Mouse (Mus musculus) liver (tissue): ENCODE measurements at regions not wholly inside any gene's neighbourhood (a gene's known extent, or its start where the extent isn't known, plus 50 kb on each side); places are given as distances from the start of the nearest gene placed in this dataset.
"Not testable (repeated sequence)": the region's sequence is repeated elsewhere in the genome, so short reads cannot be mapped to it uniquely, and the experiment has no call there.

Experiments used
- DNase-seq: peaks from one replicate; pipeline ENCODE4 v3.0.0-alpha.2; 2020; ENCODE audit warnings: mixed read lengths

GRCm38 (mm10) chr1:51594666-51595065 lies 116.4 kb upstream of the Nabp1 start:
- no peak for DNase-seq

GRCm38 (mm10) chr1:51593621-51594441 lies 115.6 kb upstream of the Nabp1 start:
- DNase-seq: no peak

GRCm38 (mm10) chr1:51591886-51592285 lies 113.7 kb upstream of the Nabp1 start:
- no peak for DNase-seq

DNA sequence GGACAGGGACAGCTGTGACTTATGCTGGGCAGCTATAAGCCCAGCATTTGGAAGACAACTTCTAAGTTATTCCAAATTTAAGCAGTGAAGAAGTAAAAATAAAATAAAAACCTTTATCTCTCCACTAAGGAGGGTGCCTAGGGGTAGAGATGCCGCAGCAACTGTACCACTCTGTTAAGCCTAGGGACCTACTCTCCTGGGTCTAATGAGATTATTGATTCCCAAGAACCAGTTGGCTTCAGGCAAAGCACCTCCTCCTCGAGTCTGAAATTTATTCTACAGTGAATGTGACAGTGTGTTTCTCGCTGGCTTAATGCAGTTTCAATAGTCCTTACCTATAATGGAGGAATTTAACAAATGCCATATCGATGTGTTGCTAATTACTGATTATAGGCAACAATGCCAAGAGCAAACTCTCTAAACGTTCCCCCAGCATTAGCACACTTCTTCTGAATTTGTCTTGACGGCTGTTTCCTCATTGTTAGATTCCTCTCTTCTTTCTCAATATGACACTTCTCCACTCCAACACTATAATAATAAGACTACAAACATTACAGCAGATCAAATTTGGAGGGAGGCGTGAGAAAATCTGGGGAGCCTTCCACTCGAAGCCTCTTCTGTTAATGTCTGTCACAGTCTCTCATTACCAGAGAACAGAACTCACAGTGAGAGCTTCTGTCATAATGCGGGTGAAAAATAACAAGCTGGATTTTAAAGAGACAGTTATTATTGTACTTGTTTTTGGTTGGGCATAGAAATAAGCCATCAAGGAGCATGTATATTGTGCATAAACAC lies 112.6 kb upstream of the Nabp1 start:
- DNase-seq: no peak

- no peak for DNase-seq
These were observed 106.8 kb upstream of the Nabp1 start for GRCm38 (mm10) chr1:51584925-51585424.

- DNase-seq: no peak
These were observed 105.6 kb upstream of the Nabp1 start for GRCm38 (mm10) chr1:51583871-51584270.

DNA sequence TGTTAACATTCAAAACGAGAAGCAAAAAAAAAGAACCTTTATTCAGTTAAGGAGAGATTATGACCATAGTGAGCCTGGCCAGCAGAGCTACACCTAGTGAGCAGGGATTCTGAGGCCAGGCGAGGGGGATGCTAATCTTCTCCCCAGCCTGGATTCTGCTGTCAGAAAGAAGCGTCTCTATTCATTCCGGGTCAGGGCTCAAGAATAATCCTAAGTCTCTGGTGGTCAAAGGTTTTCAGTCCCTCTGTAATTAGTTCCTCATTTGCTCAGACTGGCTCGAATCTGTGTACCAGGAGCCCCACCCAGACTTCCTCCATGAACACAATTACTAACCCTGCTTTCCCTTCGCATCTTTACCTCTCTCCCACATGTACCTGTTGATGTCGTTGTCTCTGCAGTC lies 101.8 kb upstream of the Nabp1 start:
- DNase-seq: no peak

GRCm38 (mm10) chr1:51577701-51578100 lies 99.5 kb upstream of the Nabp1 start:
- no peak for DNase-seq

DNA sequence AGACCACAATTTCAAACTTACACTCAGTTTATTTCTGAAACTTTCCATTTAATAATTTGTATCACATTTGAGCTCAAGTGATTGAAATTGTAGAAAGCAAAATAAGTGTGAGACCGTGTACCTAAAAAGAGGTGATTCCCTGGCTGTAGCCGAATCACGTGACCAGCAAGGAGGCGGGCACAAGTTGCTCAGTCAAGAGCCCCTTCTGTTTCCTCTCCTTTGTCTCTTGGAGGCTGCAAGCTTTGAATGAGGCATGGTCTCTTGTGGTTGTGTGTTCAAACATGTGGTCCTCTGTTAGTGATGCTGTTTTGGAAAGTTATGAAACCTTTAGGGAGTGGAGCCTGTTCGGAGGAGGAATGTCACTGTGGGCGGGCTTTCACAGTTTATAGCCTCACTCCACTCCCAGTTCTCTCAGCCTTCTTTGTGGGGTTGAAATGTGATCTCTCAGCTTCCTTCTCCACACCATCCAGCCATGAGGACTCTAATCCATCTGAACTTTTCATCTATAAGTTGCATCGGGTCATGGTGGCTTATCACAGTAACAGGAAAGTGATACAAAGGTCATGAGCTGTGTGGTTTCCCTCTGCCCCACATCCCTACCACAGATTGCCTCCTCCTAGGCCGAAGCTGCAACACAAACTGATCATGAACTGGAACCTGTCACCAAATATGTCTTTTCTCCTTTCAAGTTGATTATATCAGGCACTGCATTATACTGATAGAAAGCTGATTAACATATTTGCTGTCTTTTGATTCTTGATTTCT lies 94.3 kb upstream of the Nabp1 start:
- DNase-seq: no peak

DNA sequence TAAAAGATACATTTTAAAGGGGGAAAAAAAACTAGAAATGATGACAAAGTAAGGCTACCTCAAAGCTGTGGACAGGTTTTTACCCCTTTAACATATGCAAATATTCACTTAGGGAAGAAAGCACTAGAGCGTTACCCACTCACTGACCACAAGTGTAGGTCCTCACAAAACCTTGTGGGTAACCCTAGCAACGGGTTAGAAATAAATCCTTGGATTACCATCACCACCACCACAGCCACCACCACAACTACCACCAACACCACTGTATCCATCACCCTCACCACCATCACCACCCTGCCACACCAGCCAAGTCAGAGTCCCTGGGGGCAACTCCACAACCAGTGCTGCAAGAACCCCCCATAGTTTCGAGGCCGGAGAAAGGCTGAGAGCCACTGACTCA lies 91.4 kb upstream of the Nabp1 start:
- DNase-seq: no peak

DNA sequence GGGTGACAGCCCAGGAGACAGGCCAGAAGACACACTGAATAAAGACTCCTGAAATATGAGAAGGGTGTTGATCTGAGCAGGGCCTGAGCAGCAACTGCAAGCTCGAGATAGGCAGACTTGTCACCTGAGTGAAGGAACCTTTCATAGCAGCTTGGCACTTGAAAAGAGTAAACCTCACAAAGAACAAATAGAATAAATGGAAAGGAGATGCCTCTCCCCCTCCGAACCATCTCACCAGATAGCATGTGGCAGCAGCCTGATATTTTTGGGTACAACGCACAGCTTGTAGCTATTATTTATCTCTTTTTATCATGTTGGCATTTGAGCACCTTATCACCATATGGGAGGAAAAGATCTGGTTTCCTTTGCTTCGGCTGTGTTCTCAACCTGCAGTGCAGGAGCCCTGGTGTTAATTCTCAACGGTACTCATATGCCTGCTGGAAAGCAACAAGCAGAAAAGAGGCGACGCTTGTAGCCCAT lies 88.0 kb upstream of the Nabp1 start:
- peak; percentile 9 for DNase-seq

DNA sequence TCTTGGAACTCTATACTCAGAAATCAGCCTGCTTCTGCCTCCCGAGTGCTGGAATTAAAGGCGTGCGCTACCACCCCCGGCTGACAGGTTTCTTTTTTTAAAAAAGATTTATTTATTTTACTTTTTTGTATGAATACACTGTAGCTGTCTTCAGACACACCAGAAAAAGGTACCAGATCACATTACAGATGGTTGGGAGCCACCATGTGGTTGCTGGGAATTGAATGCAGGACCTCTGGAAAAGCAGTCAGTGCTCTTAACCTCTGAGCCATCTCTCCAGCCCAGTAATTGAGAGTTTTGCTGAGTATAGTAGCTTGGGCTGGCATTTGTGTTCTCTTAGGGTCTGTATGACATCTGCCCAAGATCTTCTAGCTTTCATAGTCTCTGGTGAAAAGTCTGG lies 78.4 kb upstream of the Nabp1 start:
- DNase-seq: not testable (repeated sequence)

DNA sequence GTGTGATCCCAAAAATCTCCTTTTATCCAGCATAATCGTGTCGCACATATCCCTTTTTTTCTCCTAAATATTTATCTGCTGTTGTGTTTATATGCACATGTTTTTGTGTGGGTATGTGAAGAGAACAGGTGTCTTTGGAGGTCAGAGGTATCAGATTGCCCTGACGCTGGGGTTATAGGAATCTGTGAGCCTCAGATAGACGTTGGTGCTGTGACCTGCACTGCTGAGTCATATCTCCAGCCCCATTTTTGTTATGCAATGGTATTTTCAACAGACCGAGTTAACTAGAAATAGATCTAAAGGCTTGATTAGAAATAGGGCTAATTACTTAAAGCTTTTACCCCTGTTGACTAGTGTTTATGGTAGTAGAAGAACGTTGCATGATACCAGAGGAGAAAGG lies 75.5 kb upstream of the Nabp1 start:
- no peak for DNase-seq

DNA sequence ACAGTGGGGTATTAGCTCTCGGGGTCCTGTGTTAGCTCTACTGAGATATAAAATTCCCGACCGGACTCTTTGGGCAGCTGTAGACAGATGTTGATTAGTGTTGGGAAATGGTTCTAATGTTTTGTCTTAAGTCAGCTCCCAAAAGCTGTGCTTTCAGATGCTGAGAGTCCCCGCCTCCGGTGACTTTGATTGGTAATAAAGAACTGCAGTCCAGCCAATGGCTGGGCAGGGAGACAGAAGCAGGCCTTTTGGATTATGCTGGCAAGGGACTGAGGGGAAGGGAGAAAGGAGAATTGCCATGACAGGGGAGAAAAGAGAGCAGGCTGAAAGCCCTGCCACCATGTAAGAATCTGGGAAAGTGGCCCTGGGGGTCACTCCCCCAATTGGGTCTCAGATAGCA lies 73.4 kb upstream of the Nabp1 start:
- DNase-seq: no peak

DNA sequence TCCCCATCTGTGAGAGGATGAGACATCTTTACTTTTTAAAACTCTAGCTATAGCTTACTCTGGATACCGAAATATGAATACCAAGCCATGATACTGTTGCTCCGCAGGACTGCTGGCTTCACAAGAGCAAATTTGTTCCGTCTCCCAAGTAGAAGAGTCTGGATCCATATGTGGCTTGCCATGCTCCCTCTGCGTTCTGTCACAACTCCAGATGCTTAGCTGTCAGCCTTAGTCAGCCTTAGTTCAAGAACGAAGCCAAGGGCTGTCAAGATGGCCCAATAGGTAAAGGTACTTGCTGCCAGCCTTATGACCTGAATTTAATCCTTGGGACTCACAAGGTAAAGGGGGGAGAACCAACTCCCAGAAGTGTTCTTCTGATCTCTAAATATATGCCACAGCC lies 64.6 kb upstream of the Nabp1 start:
- DNase-seq: no peak

DNA sequence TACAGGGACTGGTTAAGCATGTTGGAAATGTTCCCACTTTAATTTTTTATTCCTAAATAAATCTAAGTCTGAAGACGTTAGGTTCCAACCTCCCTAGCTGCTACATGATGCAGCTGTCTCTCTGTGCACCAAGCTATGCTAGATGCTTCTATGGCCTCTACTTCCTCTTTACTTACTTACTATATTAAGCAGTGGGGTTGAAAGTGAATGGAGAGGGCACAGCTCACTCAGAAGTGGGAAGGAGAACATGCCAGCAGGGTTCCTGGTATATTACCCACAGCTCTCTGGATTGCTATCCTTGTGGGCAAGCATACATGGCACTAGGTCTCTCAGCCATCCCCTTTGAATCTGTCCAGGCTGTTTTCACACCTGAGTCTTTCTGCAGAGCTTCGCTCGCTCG lies 61.4 kb upstream of the Nabp1 start:
- DNase-seq: no peak

DNA sequence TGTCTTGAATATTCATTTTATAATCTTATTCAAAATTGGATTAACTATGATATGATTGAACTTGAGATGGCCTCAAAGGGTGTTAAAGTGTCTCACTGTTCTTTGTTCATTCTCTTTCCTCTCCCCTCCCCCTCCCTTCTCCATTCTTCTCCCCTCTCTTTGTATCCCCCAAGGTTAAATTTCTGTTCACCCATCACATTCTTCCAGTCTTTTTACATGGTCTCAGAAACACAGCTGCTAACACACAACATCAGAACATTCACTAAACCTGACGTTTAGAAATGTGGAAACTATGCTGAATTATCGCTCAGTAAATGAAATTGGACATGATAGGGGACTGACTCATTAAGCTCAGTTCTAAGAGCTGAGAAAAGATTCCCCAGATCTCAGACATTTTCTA lies 60.6 kb upstream of the Nabp1 start:
- DNase-seq: no peak

GRCm38 (mm10) chr1:51537765-51538360 lies 59.6 kb upstream of the Nabp1 start:
- DNase-seq: no peak

- DNase-seq: no peak
These were observed 57.9 kb upstream of the Nabp1 start for GRCm38 (mm10) chr1:51536076-51536475.

DNA sequence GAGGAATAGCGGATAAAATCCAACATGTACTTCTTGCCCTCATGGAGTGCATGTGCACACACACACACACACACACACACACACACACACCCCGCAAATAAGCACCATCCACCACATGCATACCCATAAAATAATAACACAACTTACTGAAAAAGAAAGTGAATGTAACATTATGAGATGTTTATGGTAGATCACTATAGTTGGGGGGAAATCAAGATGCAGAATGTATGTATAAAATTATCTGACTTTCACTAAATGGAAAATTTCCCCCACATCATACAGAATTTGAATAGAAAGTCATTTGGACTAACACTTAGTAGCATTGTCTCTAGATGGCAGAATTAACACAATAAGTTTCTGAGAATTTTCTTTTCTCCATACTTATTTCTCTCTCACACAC lies 57.2 kb upstream of the Nabp1 start:
- no peak for DNase-seq

DNA sequence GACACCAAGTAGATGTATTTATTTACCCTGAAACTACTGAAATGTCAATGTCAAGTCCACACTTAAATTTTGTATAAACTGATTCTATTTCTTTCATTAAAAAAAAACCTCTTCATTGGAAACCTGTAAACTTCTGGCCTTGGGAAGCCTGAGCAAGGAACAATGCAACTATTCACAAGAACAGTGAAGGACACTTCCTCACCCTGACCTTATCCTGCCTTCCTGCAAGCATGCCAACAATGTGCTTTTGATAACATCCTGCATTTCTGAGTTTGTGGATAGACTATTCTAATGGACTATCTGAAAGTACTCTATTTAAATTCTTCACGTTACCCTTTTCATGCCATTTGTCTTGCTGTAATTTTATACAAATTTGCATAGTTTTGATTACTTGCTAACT lies 53.1 kb upstream of the Nabp1 start:
- DNase-seq: no peak

DNA sequence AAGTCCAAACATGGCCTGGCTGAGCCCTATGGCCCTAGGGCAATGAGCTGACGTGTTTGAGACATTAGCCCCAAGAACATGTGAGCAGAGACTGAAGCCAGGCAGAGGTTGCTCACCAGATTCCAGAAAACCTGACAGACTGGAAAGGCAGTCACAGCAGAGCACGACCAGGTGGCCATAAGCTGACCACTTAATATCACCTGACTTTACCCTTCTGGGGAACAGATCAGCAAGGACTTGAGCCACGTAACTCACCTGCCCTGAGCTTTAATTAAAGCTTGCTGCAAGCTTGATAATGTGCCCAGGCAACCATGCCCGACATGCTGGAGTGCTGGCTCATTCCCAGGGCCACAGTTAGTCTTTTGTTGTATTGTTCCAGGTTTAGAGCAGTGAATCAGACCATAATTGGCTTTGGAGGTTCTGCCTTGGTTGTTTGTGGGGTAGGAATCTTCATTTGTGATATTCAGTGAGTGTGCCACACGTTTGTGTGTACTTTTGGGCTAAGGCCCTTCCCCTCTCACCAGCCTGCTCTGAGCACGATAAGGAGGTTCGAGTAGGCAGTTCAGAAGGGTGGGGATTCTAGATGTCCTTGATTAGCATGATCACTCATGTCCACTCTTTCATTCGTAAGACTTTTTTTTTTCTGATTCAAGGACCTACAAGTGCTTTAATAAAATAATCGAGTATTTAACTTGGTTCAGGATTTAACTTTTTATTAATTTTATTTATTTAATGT lies 52.1 kb upstream of the Nabp1 start:
- DNase-seq: peak; percentile 45
